Mouse (Mus musculus): Measurements from ENCODE around the gene Hsd17b13. TPM values are rescaled to one million over a fixed set of nuclear protein-coding genes. Genes with fewer than 3 reads are reported as not detected.

The Hsd17b13 gene
- polyA plus RNA-seq, 1 experiment from 2014 or later: 4.6 TPM

Other genes with a start within 250 kb of the Hsd17b13 start
- 9.8 and 10.3 TPM in 2 replicates for gene Klhl8, start 66.2 kb downstream of the Hsd17b13 start, polyA plus RNA-seq (2014; fragmentation: Nextera tagmentation; extraction: Ambion mirVana)
- gene Hsd17b11, start 44.5 kb upstream of the Hsd17b13 start, polyA plus RNA-seq (2014; fragmentation: Nextera tagmentation; extraction: Ambion mirVana): 6.2 and 6.5 TPM in 2 replicates
- 58.5 and 59.4 TPM in 2 replicates for gene Nudt9, start 68.9 kb upstream of the Hsd17b13 start, polyA plus RNA-seq (2014; fragmentation: Nextera tagmentation; extraction: Ambion mirVana)
- gene Gm17660, start 100.2 kb upstream of the Hsd17b13 start, polyA plus RNA-seq (2014; fragmentation: Nextera tagmentation; extraction: Ambion mirVana): not detected in 2 replicates
- gene Sparcl1, start 136.3 kb upstream of the Hsd17b13 start, polyA plus RNA-seq (2014; fragmentation: Nextera tagmentation; extraction: Ambion mirVana): 183 and 203 TPM in 2 replicates
- gene Dspp, start 193.3 kb upstream of the Hsd17b13 start, polyA plus RNA-seq (2014; fragmentation: Nextera tagmentation; extraction: Ambion mirVana): not detected in 2 replicates
- 0.64 and 0.90 TPM in 2 replicates for gene Dmp1, start 225.2 kb upstream of the Hsd17b13 start, polyA plus RNA-seq (2014; fragmentation: Nextera tagmentation; extraction: Ambion mirVana)